Mouse (Mus musculus) heart, embryonic 16.5 days (tissue): ENCODE results near the gene Rrp36. TPM values are rescaled to one million over a fixed set of nuclear protein-coding genes. Genes with fewer than 3 reads are reported as not detected.

Experiments
- ATAC-seq: fragments of 200-750 bp; cut with Nextera tagmentation; replicated peaks from 2 replicates; pipeline ENCODE4 v1.8.0; 2017; ENCODE audit warnings: moderate number of reproducible peaks; ENCODE audit not compliant: insufficient read depth, low FRiP score; ENCODE audit errors: extremely low read depth
- H3K27ac ChIP-seq: fragments of 300-500 bp; sonication (generic); 2 replicates; pipeline ENCODE4 v1.5.1; 2014; ENCODE audit warnings: mild to moderate bottlenecking, low read length, control low read depth, moderate library complexity
- H3K27me3 ChIP-seq: fragments of 300-500 bp; sonication (generic); 2 replicates; pipeline ENCODE4 v1.6.1; 2014; ENCODE audit warnings: low read length, mixed read lengths; ENCODE audit not compliant: control insufficient read depth, insufficient read depth
- H3K36me3 ChIP-seq: fragments of 300-500 bp; sonication (generic); 2 replicates; pipeline ENCODE4 v1.6.1; 2014; ENCODE audit not compliant: control insufficient read depth, insufficient read depth
- H3K4me1 ChIP-seq: fragments of 300-500 bp; sonication (generic); 2 replicates; pipeline ENCODE4 v1.6.1; 2014; ENCODE audit warnings: low read length, mixed read lengths; ENCODE audit not compliant: control insufficient read depth, insufficient read depth
- H3K4me2 ChIP-seq: fragments of 300-500 bp; sonication (generic); 2 replicates; pipeline ENCODE4 v1.6.1; 2014; ENCODE audit warnings: low read depth, mild to moderate bottlenecking, control low read depth, low read length
- H3K4me3 ChIP-seq: fragments of 300-500 bp; sonication (generic); 2 replicates; pipeline ENCODE4 v1.5.1; 2014; ENCODE audit warnings: mild to moderate bottlenecking, control low read depth, low read length
- H3K9ac ChIP-seq: fragments of 300-500 bp; sonication (generic); 2 replicates; pipeline ENCODE4 v1.6.1; 2014; ENCODE audit warnings: low read length, control low read depth
- H3K9me3 ChIP-seq: fragments of 300-500 bp; sonication (generic); replicated peaks from 2 replicates; pipeline ENCODE4 v1.6.1; 2016; ENCODE audit warnings: low read length; ENCODE audit not compliant: control insufficient read depth
- WGBS: fragments of 180-500 bp; shearing (Covaris S2); extraction: QIAGEN DNeasy Blood & Tissue Kit; methylation state at CpG from one replicate; pipeline ENCODE4 v1.1.7; 2014; 5-methylcytosine and 5-hydroxymethylcytosine counted together
- polyA plus RNA-seq: library from polyadenylated mRNA; unstranded; fragments of >200 nt; fragmentation: Nextera tagmentation; extraction: Ambion mirVana; gene quantifications from 2 replicates; pipeline ENCODE4 v1.2.1, GENCODE M21; 2015

The Rrp36 gene
- polyA plus RNA-seq, 1 experiment from 2014 or later: 39.7 TPM

GRCm38 (mm10) chr17:46694517-46695063, 20.4 kb upstream of the Rrp36 start:
- Histone ChIP-seq H3K4me2 (no peak overlapping the region), H3K4me3 (no peak overlapping the region), H3K36me3 (0 out of 2 replicates have a peak, but pooled peaks cover 3% of the 10 kb centered on the region), H3K4me1 (peaks cover 5% of the 10 kb centered on the region; the same call in 1 of the 2 replicates), H3K27me3 (no peaks in the 10 kb centered on the region), H3K9me3 (no peaks in the 10 kb centered on the region), H3K9ac (no peak overlapping the region), H3K27ac (no peak overlapping the region)
- no peak for ATAC-seq
- WGBS: 85% methylated on average over 1 of the region's 1 CpGs

GRCm38 (mm10) chr17:46691390-46691789, 17.2 kb upstream of the Rrp36 start:
- Histone ChIP-seq H3K4me2 (no peak overlapping the region), H3K9me3 (no peaks in the 10 kb centered on the region), H3K36me3 (peaks cover 13% of the 10 kb centered on the region; the same call in 1 of the 2 replicates), H3K4me3 (no peak overlapping the region), H3K27ac (no peak overlapping the region), H3K9ac (no peak overlapping the region), H3K4me1 (no peaks in the 10 kb centered on the region), H3K27me3 (no peaks in the 10 kb centered on the region)
- no peak for ATAC-seq
- WGBS: 91% methylated on average over 2 of the region's 2 CpGs

- Histone ChIP-seq H3K4me3 (no peak overlapping the region), H3K36me3 (peaks cover 17% of the 10 kb centered on the region), H3K9me3 (no peaks in the 10 kb centered on the region), H3K9ac (no peak overlapping the region), H3K4me2 (no peak overlapping the region), H3K27ac (no peak overlapping the region), H3K4me1 (no peaks in the 10 kb centered on the region), H3K27me3 (no peaks in the 10 kb centered on the region)
- ATAC-seq: no peak
- 68% methylated on average over 12 of the region's 12 CpGs for WGBS
Measured at GRCm38 (mm10) chr17:46690665-46691064, 16.5 kb upstream of the Rrp36 start.

- H3K4me1 ChIP-seq: peaks cover 8% of the 10 kb centered on the region
- no peaks in the 10 kb centered on the region for H3K9me3 ChIP-seq
- H3K4me2 ChIP-seq: no peak overlapping the region
- WGBS: 86% methylated on average over 6 of the region's 6 CpGs
- no peak for ATAC-seq
- H3K9ac ChIP-seq: no peak overlapping the region
- H3K4me3 ChIP-seq: no peak overlapping the region
- no peak overlapping the region for H3K27ac ChIP-seq
- peaks cover 39% of the 10 kb centered on the region for H3K36me3 ChIP-seq
- no peaks in the 10 kb centered on the region for H3K27me3 ChIP-seq
Measured at GRCm38 (mm10) chr17:46685913-46686312, 11.8 kb upstream of the Rrp36 start.

- H3K9ac ChIP-seq: no peak overlapping the region
- H3K4me1 ChIP-seq: peaks cover 27% of the 10 kb centered on the region
- H3K4me2 ChIP-seq: no peak overlapping the region
- no peaks in the 10 kb centered on the region for H3K9me3 ChIP-seq
- no peak overlapping the region for H3K4me3 ChIP-seq
- ATAC-seq: no peak
- H3K27me3 ChIP-seq: no peaks in the 10 kb centered on the region
- 83% methylated on average over 16 of the region's 16 CpGs for whole genome bisulfite sequencing
- no peak overlapping the region for H3K27ac ChIP-seq
- peaks cover 39% of the 10 kb centered on the region for H3K36me3 ChIP-seq
Measured at GRCm38 (mm10) chr17:46682654-46683389, 8.7 kb upstream of the Rrp36 start.

- H3K36me3 ChIP-seq: peaks cover 43% of the 10 kb centered on the region
- H3K9ac ChIP-seq: peak overlapping the region; percentile 82
- ATAC-seq: no peak
- H3K4me2 ChIP-seq: peak overlapping the region; percentile 94
- H3K4me1 ChIP-seq: peaks cover 28% of the 10 kb centered on the region
- H3K27ac ChIP-seq: peak overlapping the region; percentile 79; the same call in 1 of the 2 replicates
- peak overlapping the region; percentile 85 for H3K4me3 ChIP-seq
- H3K9me3 ChIP-seq: no peaks in the 10 kb centered on the region
- 24% methylated on average over 12 of the region's 12 CpGs for WGBS
- no peaks in the 10 kb centered on the region for H3K27me3 ChIP-seq
Measured at GRCm38 (mm10) chr17:46681466-46682118, 7.4 kb upstream of the Rrp36 start.

GRCm38 (mm10) chr17:46680760-46681373, 6.7 kb upstream of the Rrp36 start, which contains the start of gene Klhdc3:
Gene Klhdc3, minus strand, starts transcription at chr17:46680914.
- Histone ChIP-seq H3K4me1 (peaks cover 28% of the 10 kb centered on the region), H3K27me3 (no peaks in the 10 kb centered on the region), H3K4me2 (peak within 1 kb of the TSS; percentile 94), H3K9me3 (no peaks in the 10 kb centered on the region), H3K27ac (peak within 1 kb of the TSS; percentile 94), H3K36me3 (peaks cover 43% of the 10 kb centered on the region), H3K9ac (peak within 1 kb of the TSS; percentile 87), H3K4me3 (peak within 1 kb of the TSS; percentile 85)
- under 1% methylated on average over 49 of the region's 49 CpGs for WGBS
- ATAC-seq: peak; percentile 97

GRCm38 (mm10) chr17:46679843-46680759, 5.9 kb upstream of the Rrp36 start:
- peak overlapping the region; percentile 85 for H3K4me3 ChIP-seq
- peak overlapping the region; percentile 87 for H3K9ac ChIP-seq
- ATAC-seq: peak; percentile 17
- peaks cover 28% of the 10 kb centered on the region for H3K4me1 ChIP-seq
- H3K27ac ChIP-seq: peak overlapping the region; percentile 94
- no peaks in the 10 kb centered on the region for H3K9me3 ChIP-seq
- no peaks in the 10 kb centered on the region for H3K27me3 ChIP-seq
- H3K36me3 ChIP-seq: peaks cover 41% of the 10 kb centered on the region
- under 1% methylated on average over 34 of the region's 34 CpGs for WGBS
- peak overlapping the region; percentile 73 for H3K4me2 ChIP-seq
